Mouse (Mus musculus) common myeloid progenitor, adult 5-6 weeks (primary cell): ENCODE data around the gene 4930579G24Rik. TPM values are rescaled to one million over a fixed set of nuclear protein-coding genes. Genes with fewer than 3 reads are reported as not detected.

Experiments used
- total RNA-seq: library from RNA; stranded (forward); fragments of 200-1000, 187-1606 nt; gene quantifications from 2 replicates; pipeline ENCODE4 v1.2.3, GENCODE M21; 2017

The 4930579G24Rik gene
- total RNA-seq, 1 experiment from 2014 or later = 17.7 TPM

Other genes with a start within 250 kb of the 4930579G24Rik start
- gene Fnip2, start 61.3 kb upstream of the 4930579G24Rik start, total RNA-seq = 10.5 and 21.0 TPM in 2 replicates
- gene Ppid, start 37.7 kb upstream of the 4930579G24Rik start, total RNA-seq = 299 and 348 TPM in 2 replicates
- gene Etfdh, start 421 bp downstream of the 4930579G24Rik start, total RNA-seq = 71.0 and 75.7 TPM in 2 replicates
- gene Rxfp1, start 108.8 kb downstream of the 4930579G24Rik start, total RNA-seq = not detected in 2 replicates
- 1.1 and 7.4 TPM in 2 replicates for gene Tmem144, start 223.7 kb downstream of the 4930579G24Rik start, total RNA-seq